Mouse (Mus musculus) liver, embryonic 16.5 days (tissue): ENCODE measurements around the gene Tradd. TPM values are rescaled to one million over a fixed set of nuclear protein-coding genes. Genes with fewer than 3 reads are reported as not detected.
"Not testable (repeated sequence)": the region's sequence is repeated elsewhere in the genome, so short reads cannot be mapped to it uniquely, and the experiment has no call there.

Experiments
- ATAC-seq: fragments of 200-750 bp; cut with Nextera tagmentation; 2 replicates; pipeline ENCODE4 v1.8.0; 2017; ENCODE audit warnings: low read depth, mild to moderate bottlenecking, moderate number of reproducible peaks, moderate library complexity
- H3K27ac ChIP-seq: fragments of 300-500 bp; sonication (generic); 2 replicates; pipeline ENCODE4 v1.5.1; 2014; ENCODE audit warnings: mild to moderate bottlenecking, low read length
- H3K27me3 ChIP-seq: fragments of 300-500 bp; sonication (generic); 2 replicates; pipeline ENCODE4 v1.6.1; 2014; ENCODE audit warnings: low read depth, low read length, mixed read lengths; ENCODE audit not compliant: control insufficient read depth, insufficient read depth
- H3K36me3 ChIP-seq: fragments of 300-500 bp; sonication (generic); 2 replicates; pipeline ENCODE4 v1.6.1; 2014; ENCODE audit warnings: mild to moderate bottlenecking; ENCODE audit not compliant: control insufficient read depth, insufficient read depth
- H3K4me1 ChIP-seq: fragments of 300-500 bp; sonication (generic); 2 replicates; pipeline ENCODE4 v1.6.1; 2014; ENCODE audit warnings: low read depth, low read length, mixed read lengths; ENCODE audit not compliant: control insufficient read depth
- H3K4me2 ChIP-seq: fragments of 300-500 bp; sonication (generic); 2 replicates; pipeline ENCODE4 v1.6.1; 2014; ENCODE audit warnings: low read depth, low read length, mixed read lengths
- H3K4me3 ChIP-seq: fragments of 300-500 bp; sonication (generic); 2 replicates; pipeline ENCODE4 v1.5.1; 2014; ENCODE audit warnings: low read depth, mild to moderate bottlenecking, low read length
- H3K9ac ChIP-seq: fragments of 300-500 bp; sonication (generic); 2 replicates; pipeline ENCODE4 v1.6.1; 2014; ENCODE audit warnings: low read depth, low read length
- H3K9me3 ChIP-seq: fragments of 300-500 bp; sonication (generic); replicated peaks from 2 replicates; pipeline ENCODE4 v1.6.1; 2016; ENCODE audit warnings: low read length; ENCODE audit not compliant: control insufficient read depth
- WGBS: fragments of 180-500 bp; shearing (Covaris S2); extraction: QIAGEN DNeasy Blood & Tissue Kit; methylation state at CpG from one replicate; pipeline ENCODE4 v1.1.7; 2014; ENCODE audit not compliant: insufficient replicate concordance; 5-methylcytosine and 5-hydroxymethylcytosine counted together
- polyA plus RNA-seq: library from polyadenylated mRNA; unstranded; fragments of >200 nt; fragmentation: Nextera tagmentation; extraction: Ambion mirVana; gene quantifications from 2 replicates; pipeline ENCODE4 v1.2.1, GENCODE M21; 2015

The Tradd gene
- polyA plus RNA-seq, 1 experiment from 2014 or later: 14.0 TPM

DNA sequence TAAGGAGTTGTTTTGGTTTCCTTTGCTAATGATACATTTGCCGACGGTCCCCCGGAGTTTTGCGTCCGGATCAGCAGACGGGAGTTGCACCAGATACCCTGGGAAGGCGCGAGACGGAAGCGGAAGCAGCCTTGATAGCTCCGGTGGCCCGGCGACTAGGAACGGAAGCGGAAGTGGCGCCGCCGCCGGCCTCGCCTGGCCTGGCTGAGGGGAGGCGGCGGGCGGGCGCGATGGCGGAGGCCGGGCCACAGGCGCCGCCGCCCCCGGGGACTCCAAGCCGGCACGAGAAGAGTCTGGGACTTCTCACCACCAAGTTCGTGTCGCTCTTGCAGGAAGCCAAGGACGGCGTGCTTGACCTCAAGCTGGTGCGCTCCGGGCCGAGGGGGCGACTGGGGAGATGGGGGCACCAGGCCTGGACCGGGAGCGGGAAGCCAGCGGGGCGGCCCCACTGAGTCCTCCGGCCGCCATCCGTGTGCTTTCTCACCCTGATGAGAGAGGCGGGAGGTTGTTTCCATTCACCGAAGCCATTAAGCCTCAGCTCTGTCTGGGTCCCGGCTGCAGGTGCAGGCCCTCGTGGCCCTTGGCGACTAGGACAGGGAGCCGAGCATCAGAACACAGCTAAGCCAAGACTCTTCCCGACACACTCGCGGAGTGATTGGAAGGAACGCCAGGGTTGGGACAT, 33.2 kb upstream of the Tradd start, which contains the start of gene E2f4:
E2f4 (plus strand) TSS at position 153 of the 682 bp plus-strand sequence.
- under 1% methylated on average over 52 of the region's 58 CpGs for WGBS
- H3K4me2 ChIP-seq: peak within 1 kb of the TSS; percentile 80
- H3K4me1 ChIP-seq: peaks cover 28% of the 10 kb centered on the region
- peaks cover 29% of the 10 kb centered on the region for H3K36me3 ChIP-seq
- peak within 1 kb of the TSS; percentile 98 for H3K9ac ChIP-seq
- peak; percentile 66 for ATAC-seq
- peak within 1 kb of the TSS; percentile 86 for H3K27ac ChIP-seq
- H3K27me3 ChIP-seq: no peaks in the 10 kb centered on the region
- H3K4me3 ChIP-seq: peak within 1 kb of the TSS; percentile 97
- H3K9me3 ChIP-seq: no peaks in the 10 kb centered on the region

DNA sequence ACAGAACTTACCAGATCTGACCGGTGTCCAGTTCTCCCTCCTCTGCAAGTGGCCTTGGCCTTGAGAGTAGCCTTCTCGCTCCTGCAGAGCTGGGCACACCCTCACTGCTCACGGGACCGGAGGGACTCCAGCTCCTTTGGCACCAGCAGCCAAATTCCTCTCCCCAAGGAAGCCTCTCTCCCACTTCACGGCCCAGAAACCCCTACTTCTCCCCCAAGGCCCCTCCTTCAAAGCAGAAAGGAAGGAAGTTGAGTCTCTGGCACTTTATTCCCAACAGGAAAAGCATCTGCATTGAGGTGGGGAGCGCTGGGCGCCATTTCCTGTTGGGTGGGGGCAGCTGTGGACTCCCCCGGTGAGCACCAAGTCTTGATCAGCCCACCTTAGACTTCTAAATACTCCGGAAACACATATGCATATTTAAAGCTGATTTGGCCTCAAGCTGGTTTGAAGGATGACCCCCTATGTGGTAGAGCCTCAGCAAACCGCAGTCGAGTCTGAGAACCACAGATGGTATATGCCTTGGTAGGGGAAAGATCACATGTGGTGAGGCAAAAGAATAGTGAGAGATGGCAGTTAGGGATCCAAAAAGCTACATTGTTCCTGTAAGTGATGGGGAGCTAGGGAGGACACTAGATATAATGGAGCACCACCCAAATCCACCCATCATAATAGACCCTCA, 31.6 kb upstream of the Tradd start, which contains the start of gene Exoc3l:
Exoc3l (minus strand) TSS at position 207 of the 679 bp plus-strand sequence.
- peak within 1 kb of the TSS; percentile 97 for H3K4me3 ChIP-seq
- peak within 1 kb of the TSS; percentile 86 for H3K27ac ChIP-seq
- H3K27me3 ChIP-seq: no peaks in the 10 kb centered on the region
- H3K36me3 ChIP-seq: peaks cover 13% of the 10 kb centered on the region
- H3K9ac ChIP-seq: peak within 1 kb of the TSS; percentile 98
- H3K4me2 ChIP-seq: peak within 1 kb of the TSS; percentile 80
- no peaks in the 10 kb centered on the region for H3K9me3 ChIP-seq
- no peak for ATAC-seq
- H3K4me1 ChIP-seq: peaks cover 19% of the 10 kb centered on the region
- WGBS: 23% methylated on average over 11 of the region's 11 CpGs

DNA sequence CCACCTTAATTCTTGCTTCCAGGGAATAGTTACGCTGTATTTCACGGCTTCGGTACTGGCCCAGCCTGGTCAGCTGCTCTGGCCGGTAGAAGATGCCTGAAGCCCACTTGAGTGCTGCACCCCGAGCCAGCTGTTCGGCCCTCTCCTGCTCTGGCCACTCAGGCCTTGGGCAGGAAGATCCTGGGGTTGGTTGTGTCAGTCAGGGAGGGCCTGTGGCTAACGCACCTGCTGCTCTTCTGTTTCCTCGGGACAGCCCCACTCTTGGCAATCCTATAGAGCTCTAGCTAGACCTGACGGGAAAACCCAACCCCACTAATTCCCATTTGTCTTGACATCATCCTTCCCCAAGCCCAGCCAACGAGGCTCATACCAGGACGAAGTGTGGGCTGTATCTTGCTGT, 30.8 kb upstream of the Tradd start:
- Histone ChIP-seq H3K4me1 (peaks cover 23% of the 10 kb centered on the region), H3K4me3 (peak overlapping the region; percentile 0; the same call in 1 of the 2 replicates), H3K9me3 (no peaks in the 10 kb centered on the region), H3K27me3 (peaks cover 6% of the 10 kb centered on the region), H3K27ac (no peak overlapping the region), H3K36me3 (peaks cover 6% of the 10 kb centered on the region), H3K9ac (no peak overlapping the region), H3K4me2 (no peak overlapping the region)
- ATAC-seq: no peak
- WGBS: 60% methylated on average over 11 of the region's 11 CpGs

DNA sequence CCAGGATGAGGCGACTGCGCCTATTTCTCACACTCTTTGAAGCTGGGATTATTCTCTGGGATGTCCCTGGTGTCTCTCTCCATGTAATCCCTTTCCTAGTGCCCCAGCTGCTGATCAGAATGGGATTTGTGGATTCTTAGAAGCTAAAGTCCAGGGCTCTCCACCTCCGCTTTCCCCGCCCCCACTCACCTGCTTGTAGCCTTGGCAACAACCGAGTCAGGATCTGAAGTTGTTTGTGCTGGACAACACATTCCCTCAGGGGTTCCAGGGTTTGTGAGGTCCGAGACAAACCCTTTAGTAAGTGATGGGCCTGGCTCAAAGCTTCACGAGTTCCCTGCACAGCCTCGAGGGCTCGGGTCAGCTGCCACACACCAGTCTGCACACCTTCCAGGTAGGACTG, 30.4 kb upstream of the Tradd start:
- peaks cover 11% of the 10 kb centered on the region for H3K27me3 ChIP-seq
- peak overlapping the region; percentile 0; the same call in 1 of the 2 replicates for H3K4me3 ChIP-seq
- no peak overlapping the region for H3K9ac ChIP-seq
- H3K4me2 ChIP-seq: no peak overlapping the region
- H3K9me3 ChIP-seq: no peaks in the 10 kb centered on the region
- H3K4me1 ChIP-seq: peaks cover 27% of the 10 kb centered on the region
- ATAC-seq: no peak
- H3K36me3 ChIP-seq: peaks cover 4% of the 10 kb centered on the region; the same call in 1 of the 2 replicates
- 71% methylated on average over 9 of the region's 9 CpGs for WGBS
- H3K27ac ChIP-seq: no peak overlapping the region

DNA sequence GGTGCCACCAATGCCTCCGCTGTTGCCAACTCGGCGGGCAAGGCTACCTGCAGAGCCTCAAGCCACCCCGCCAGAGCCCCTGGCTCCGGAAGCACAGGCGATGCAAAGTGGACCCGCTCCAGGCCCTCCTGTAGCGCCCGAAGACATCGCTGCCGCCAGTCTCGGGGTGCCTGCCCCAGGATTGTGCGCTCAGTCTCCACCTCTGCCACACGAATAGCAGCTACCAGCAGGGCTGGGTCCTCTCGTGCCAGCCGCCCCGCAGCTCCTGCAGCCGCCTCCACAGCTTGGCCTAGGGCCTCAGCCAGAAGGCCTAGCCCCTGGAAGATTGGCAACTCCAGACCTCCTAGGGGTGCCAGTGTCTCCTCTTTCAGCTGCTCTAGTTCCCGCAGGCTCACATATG, 29.0 kb upstream of the Tradd start:
- Histone ChIP-seq H3K4me3 (no peak overlapping the region), H3K4me1 (peaks cover 30% of the 10 kb centered on the region), H3K27ac (no peak overlapping the region), H3K36me3 (no peaks in the 10 kb centered on the region), H3K9me3 (no peaks in the 10 kb centered on the region), H3K4me2 (no peak overlapping the region), H3K27me3 (peaks cover 15% of the 10 kb centered on the region), H3K9ac (no peak overlapping the region)
- 83% methylated on average over 19 of the region's 19 CpGs for WGBS
- no peak for ATAC-seq

DNA sequence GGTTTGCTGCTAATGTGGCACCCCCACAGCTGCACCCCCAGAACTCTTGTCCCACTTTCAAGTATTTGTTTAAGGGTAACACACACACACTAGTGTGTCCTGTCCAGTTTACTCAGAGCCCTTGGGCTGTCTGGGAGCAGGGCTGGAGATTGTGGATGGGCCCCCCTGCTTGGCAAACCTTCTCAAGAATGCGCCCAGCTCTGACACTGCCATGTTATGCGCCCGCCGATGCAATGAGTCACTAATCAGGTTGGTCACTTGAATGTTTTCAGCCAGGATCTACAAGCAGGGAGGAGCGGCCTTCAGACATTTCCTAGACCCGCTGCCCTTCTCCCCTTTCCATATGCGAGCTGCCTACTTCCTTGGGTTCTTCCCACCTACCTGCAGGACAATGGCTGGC, 28.1 kb upstream of the Tradd start:
- Histone ChIP-seq H3K9ac (no peak overlapping the region), H3K36me3 (no peaks in the 10 kb centered on the region), H3K4me2 (no peak overlapping the region), H3K27me3 (peaks cover 15% of the 10 kb centered on the region), H3K4me3 (no peak overlapping the region), H3K4me1 (peaks cover 30% of the 10 kb centered on the region), H3K9me3 (no peaks in the 10 kb centered on the region), H3K27ac (no peak overlapping the region)
- ATAC-seq: no peak
- 80% methylated on average over 7 of the region's 7 CpGs for WGBS

DNA sequence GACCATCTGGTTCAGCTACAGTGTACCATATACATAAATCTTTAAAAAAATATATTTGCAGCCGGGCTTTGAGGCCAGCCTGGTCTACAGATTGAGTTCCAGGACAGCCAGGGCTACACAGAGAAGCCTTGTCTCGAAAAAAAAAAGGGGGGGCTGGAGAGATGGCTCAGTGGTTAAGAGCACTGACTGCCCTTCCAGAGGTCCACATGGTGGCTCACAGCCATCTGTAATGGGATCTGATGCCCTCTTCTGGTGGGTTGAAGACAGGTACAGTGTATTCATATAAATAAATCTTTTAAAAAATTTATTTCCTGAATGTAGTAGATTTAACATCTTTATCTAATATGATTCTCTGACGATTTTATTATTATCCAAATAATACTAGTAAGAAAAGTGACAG, 27.4 kb upstream of the Tradd start:
- not testable (repeated sequence) for H3K36me3 ChIP-seq, H3K9ac ChIP-seq, H3K4me2 ChIP-seq, H3K4me3 ChIP-seq, ATAC-seq, H3K27ac ChIP-seq, H3K9me3 ChIP-seq
- WGBS: 44% methylated on average over 3 of the region's 3 CpGs
- peaks cover 30% of the 10 kb centered on the region for H3K4me1 ChIP-seq
- H3K27me3 ChIP-seq: peaks cover 15% of the 10 kb centered on the region

DNA sequence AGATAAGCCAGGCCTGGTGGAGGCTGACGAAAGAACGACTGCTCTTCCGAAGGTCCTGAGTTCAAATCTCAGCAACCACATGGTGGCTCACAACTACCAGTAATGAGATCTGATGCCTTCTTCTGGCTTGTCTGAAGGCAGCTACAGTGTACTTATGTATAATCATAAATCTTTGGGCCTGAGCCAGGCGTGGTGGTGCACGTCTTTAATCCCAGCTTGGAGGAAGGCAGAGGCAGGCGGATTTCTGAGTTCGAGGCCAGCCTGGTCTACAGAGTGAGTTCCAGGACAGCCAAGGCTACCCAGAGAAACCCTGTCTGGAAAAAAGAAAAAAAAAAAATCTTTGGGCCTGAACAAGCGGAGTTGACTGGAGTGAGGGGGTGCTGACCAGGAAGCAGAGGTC, 27.0 kb upstream of the Tradd start:
- WGBS: 64% methylated on average over 8 of the region's 8 CpGs
- not testable (repeated sequence) for H3K4me2 ChIP-seq, H3K9ac ChIP-seq, H3K27ac ChIP-seq, H3K36me3 ChIP-seq, ATAC-seq, H3K9me3 ChIP-seq, H3K4me3 ChIP-seq
- Histone ChIP-seq H3K27me3 (peaks cover 15% of the 10 kb centered on the region), H3K4me1 (peaks cover 28% of the 10 kb centered on the region)
